Mouse (Mus musculus): ENCODE data around the gene Olfr24.

GRCm38 (mm10) chr9:18744639-18745038 lies 19.2 kb downstream of the Olfr24 start:
- TF ChIP-seq GATA1 (IDR thresholded peaks at IDR 0.05; ENCODE audit: borderline replicate concordance, low read length) = no peak
- TF ChIP-seq FLI1 (IDR thresholded peaks at IDR 0.05; ENCODE audit: low read length) = no peak
